Mouse (Mus musculus): ENCODE data around the gene Mlxip. TPM values are rescaled to one million over a fixed set of nuclear protein-coding genes. Genes with fewer than 3 reads are reported as not detected.

Mlxip gene
- polyA plus RNA-seq, 1 experiment from 2014 or later = 10.5 TPM

DNA sequence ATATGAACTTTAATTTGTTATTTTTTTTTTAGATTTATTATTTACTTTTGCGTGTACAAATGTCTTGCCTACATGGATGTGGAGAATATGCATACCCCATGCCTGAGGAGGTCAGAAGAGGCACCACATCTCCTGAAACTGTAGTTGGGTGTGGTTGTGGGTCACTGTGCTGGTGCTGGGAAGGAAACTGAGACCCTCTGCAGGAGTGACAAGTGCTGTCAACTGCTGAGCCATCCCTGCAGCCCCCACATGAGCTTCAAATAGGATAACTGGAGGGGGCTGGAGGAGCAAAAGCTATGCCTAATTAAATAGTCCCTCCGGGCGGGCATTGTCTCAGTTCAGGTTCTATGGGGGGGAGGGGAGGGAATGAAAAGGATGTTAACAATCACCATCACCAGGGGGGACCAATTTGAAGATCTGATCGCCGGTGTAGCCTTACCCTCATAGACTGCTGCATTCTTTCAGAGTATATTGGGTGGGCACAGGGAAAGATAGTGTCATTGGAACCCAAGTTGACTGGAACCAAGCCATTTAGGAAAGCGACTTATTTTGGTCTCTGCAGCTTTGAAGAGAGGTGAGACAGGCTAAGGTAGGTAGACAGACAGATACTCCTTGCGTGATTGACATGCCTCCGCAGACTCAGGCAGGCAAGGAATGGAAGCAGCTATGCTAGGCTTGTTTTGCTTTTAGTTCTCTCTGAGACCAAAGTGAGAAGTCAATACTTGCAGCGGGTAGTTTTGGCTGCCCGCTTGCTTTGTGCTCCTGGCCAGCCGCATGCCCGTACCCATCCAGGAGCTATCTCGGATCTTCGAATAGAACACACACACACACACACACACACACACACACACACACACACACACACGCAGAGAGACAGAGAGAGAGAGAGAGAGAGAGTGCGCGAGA is 3.8 kb upstream of the Mlxip start:
- DNase-seq (ENCODE audit: low spot score) = no peak
- H3K4me3 ChIP-seq (ENCODE audit: low read depth, low read length) = peak overlapping the region; percentile 28
- no peak overlapping the region for H3K9ac ChIP-seq (ENCODE audit: low read length)
- H3K9me3 ChIP-seq (ENCODE audit: control insufficient read depth, low read length) = no peaks in the 10 kb centered on the region
- H3K4me2 ChIP-seq (replicated peaks; ENCODE audit: low read depth) = peak overlapping the region; percentile 38
- H3K4me1 ChIP-seq (replicated peaks; ENCODE audit: control insufficient read depth, insufficient read depth) = 0 out of 2 replicates have a peak, but pooled peaks cover 2% of the 10 kb centered on the region
- no peaks in the 10 kb centered on the region for H3K27me3 ChIP-seq (ENCODE audit: control insufficient read depth, insufficient read depth, low read length)
- no peak overlapping the region for H3K27ac ChIP-seq (replicated peaks)
- no peak for TF ChIP-seq EP300 (optimal IDR thresholded peaks at IDR 0.05)
- no peak for TF ChIP-seq CTCF (IDR thresholded peaks at IDR 0.05; ENCODE audit: low read depth)
- H3K36me3 ChIP-seq (ENCODE audit: control insufficient read depth, insufficient read depth, low read length) = no peaks in the 10 kb centered on the region
- ATAC-seq (ENCODE audit: low FRiP score, low TSS enrichment) = no peak
- 10% methylated on average over 17 of the region's 17 CpGs for WGBS

DNA sequence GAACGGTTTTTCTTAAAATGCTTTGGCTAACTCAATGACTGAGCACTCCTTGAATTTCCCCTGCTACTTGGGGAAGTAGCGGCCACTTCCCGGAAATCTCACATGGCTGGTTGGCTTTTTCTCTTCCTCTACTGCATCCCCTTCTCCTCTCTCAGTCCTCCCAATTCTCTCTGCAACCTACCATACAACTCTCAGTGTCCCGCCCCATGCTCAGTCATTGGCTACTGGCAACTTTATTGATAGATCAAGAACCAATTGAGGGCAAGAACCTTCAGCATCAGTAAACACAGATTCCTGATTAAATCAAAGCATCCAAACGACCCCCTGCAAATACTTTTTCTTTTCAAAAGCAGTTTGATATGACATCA is 3.2 kb upstream of the Mlxip start:
- H3K27ac ChIP-seq (replicated peaks) = no peak overlapping the region
- H3K4me1 ChIP-seq (replicated peaks; ENCODE audit: control insufficient read depth, insufficient read depth) = 0 out of 2 replicates have a peak, but pooled peaks cover 2% of the 10 kb centered on the region
- no peak overlapping the region for H3K9ac ChIP-seq (ENCODE audit: low read length)
- H3K4me2 ChIP-seq (replicated peaks; ENCODE audit: low read depth) = peak overlapping the region; percentile 38
- no peak for ATAC-seq (ENCODE audit: low FRiP score, low TSS enrichment)
- 20% methylated on average over 5 of the region's 5 CpGs for WGBS
- no peaks in the 10 kb centered on the region for H3K36me3 ChIP-seq (ENCODE audit: control insufficient read depth, insufficient read depth, low read length)
- H3K9me3 ChIP-seq (ENCODE audit: control insufficient read depth, low read length) = no peaks in the 10 kb centered on the region
- DNase-seq (ENCODE audit: low spot score) = peak; percentile 42
- TF ChIP-seq CTCF (IDR thresholded peaks at IDR 0.05; ENCODE audit: low read depth) (no peak), EP300 (optimal IDR thresholded peaks at IDR 0.05) (no peak)
- H3K4me3 ChIP-seq (ENCODE audit: low read depth, low read length) = peak overlapping the region; percentile 28
- no peaks in the 10 kb centered on the region for H3K27me3 ChIP-seq (ENCODE audit: control insufficient read depth, insufficient read depth, low read length)

DNA sequence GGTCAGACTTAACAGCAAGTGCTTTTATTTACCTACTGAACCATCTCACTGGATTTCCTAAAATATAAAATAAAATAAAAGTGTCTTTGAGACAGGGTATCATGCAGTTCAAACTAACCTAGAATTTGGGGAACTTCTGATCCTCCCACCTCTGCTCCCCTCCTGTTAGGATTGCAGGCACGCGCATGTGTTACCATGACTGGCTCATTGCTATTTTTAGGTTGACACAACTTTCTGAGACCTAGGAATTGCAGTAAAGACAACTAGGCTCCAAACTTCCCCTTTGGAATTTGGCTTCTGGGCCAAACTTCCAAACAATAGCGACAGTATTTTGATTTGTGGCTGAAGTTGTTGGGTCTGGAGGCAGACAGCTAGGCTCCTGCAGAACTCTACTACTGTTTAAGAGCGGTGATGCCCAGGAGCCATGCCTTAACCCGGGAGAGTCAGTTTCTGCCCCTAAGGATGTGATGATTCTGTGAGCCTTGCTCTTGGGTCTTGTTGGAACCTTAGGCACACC is 754 bp upstream of the Mlxip start:
- Histone ChIP-seq H3K9me3 (ENCODE audit: control insufficient read depth, low read length) (no peaks in the 10 kb centered on the region), H3K4me2 (replicated peaks; ENCODE audit: low read depth) (peak overlapping the region; percentile 65), H3K4me3 (ENCODE audit: low read depth, low read length) (peak overlapping the region; percentile 99), H3K27ac (replicated peaks) (peak overlapping the region; percentile 80), H3K27me3 (ENCODE audit: control insufficient read depth, insufficient read depth, low read length) (no peaks in the 10 kb centered on the region), H3K36me3 (ENCODE audit: control insufficient read depth, insufficient read depth, low read length) (no peaks in the 10 kb centered on the region), H3K4me1 (replicated peaks; ENCODE audit: control insufficient read depth, insufficient read depth) (0 out of 2 replicates have a peak, but pooled peaks cover 2% of the 10 kb centered on the region), H3K9ac (ENCODE audit: low read length) (no peak overlapping the region; the same call in 1 of the 2 replicates)
- WGBS = 18% methylated on average over 5 of the region's 5 CpGs
- ATAC-seq (ENCODE audit: low FRiP score, low TSS enrichment) (no peak), DNase-seq (ENCODE audit: low spot score) (no peak)
- TF ChIP-seq EP300 (optimal IDR thresholded peaks at IDR 0.05) (no peak), CTCF (IDR thresholded peaks at IDR 0.05; ENCODE audit: low read depth) (no peak)

DNA sequence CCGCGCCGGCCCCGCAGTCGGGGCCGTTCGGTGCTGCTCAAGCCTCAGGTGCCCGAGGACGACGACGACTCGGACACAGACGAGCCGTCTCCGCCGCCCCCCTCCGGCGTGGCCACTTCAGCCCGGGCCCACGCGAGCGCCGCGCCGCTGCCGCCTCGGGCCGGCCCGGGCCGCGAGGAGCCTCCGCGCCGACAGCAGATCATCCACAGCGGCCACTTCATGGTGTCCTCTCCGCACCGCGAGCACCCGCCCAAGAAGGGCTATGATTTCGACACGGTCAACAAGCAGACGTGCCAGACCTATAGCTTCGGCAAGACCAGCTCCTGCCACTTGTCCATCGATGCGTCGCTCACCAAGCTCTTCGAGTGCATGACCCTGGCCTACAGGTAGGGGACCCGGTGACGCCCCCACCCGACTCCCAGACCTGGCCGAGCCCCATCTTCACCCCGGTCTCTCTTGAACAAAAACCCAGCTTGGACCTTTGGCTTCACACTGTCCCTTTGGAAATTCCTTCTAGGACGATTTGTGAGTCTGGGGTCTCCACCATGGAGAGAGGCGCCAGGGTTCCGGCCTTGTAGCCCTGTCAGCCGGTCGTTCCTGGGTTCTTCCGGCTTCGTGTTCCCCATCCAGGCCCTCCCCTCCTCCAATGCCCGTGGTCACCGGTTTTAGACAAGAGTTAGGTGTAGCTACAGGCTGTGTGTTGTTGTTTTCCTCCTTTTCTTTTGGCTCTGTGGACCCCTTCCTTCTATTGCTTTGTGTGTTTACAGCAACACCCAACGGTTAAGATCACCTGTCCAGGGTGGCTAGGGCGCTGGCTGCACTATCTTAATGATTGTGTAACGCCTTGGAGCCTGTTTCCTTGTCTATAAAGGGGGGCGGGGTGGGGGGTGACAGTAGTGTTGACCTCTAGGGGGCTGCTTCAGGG is 621 bp downstream of the Mlxip start:
- Histone ChIP-seq H3K9me3 (ENCODE audit: control insufficient read depth, low read length) (no peaks in the 10 kb centered on the region), H3K36me3 (ENCODE audit: control insufficient read depth, insufficient read depth, low read length) (no peaks in the 10 kb centered on the region), H3K4me2 (replicated peaks; ENCODE audit: low read depth) (peak overlapping the region; percentile 65), H3K9ac (ENCODE audit: low read length) (peak overlapping the region; percentile 95), H3K27me3 (ENCODE audit: control insufficient read depth, insufficient read depth, low read length) (no peaks in the 10 kb centered on the region), H3K27ac (replicated peaks) (peak overlapping the region; percentile 91), H3K4me1 (replicated peaks; ENCODE audit: control insufficient read depth, insufficient read depth) (0 out of 2 replicates have a peak, but pooled peaks cover 2% of the 10 kb centered on the region), H3K4me3 (ENCODE audit: low read depth, low read length) (peak overlapping the region; percentile 99)
- ATAC-seq (ENCODE audit: low FRiP score, low TSS enrichment) (peak; percentile 11), DNase-seq (ENCODE audit: low spot score) (peak; percentile 56)
- under 1% methylated on average over 61 of the region's 65 CpGs for WGBS
- TF ChIP-seq CTCF (IDR thresholded peaks at IDR 0.05; ENCODE audit: low read depth) = no peak
- no peak for TF ChIP-seq EP300 (optimal IDR thresholded peaks at IDR 0.05)

DNA sequence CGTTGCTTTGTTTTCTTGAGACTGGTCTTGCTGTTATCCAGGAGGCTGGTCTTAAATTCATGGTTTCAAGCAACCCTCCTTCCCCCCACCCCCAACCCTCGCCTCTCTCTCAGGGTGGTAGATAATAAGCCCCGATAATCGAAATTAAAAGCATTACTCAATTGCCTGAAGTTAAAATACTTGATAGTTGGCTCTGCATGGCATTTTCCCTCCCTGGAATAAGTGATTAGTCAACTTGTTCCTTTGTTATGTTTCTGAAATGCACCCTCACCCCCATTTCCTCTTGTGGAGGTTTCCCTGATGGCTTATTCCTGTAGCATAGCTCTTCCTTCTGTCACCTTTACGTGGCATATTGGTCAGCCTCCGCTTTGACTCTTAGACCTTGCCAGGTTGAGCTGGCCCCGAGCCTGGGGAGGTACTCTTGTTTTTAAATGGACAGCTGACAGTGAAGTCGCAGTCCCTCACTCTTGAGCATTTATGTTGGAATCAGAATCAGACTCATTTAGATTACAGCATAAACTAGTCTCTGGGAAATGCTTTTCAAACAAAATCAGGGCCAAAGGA is 2.4 kb downstream of the Mlxip start:
- ATAC-seq (ENCODE audit: low FRiP score, low TSS enrichment) (no peak), DNase-seq (ENCODE audit: low spot score) (no peak)
- peak overlapping the region; percentile 65 for H3K4me2 ChIP-seq (replicated peaks; ENCODE audit: low read depth)
- H3K27me3 ChIP-seq (ENCODE audit: control insufficient read depth, insufficient read depth, low read length) = no peaks in the 10 kb centered on the region
- H3K9ac ChIP-seq (ENCODE audit: low read length) = no peak overlapping the region
- H3K4me3 ChIP-seq (ENCODE audit: low read depth, low read length) = peak overlapping the region; percentile 99
- no peaks in the 10 kb centered on the region for H3K9me3 ChIP-seq (ENCODE audit: control insufficient read depth, low read length)
- TF ChIP-seq EP300 (optimal IDR thresholded peaks at IDR 0.05) (no peak), CTCF (IDR thresholded peaks at IDR 0.05; ENCODE audit: low read depth) (no peak)
- H3K4me1 ChIP-seq (replicated peaks; ENCODE audit: control insufficient read depth, insufficient read depth) = 0 out of 2 replicates have a peak, but pooled peaks cover 2% of the 10 kb centered on the region
- H3K27ac ChIP-seq (replicated peaks) = peak overlapping the region; percentile 25; the same call in 1 of the 2 replicates
- no peaks in the 10 kb centered on the region for H3K36me3 ChIP-seq (ENCODE audit: control insufficient read depth, insufficient read depth, low read length)
- 36% methylated on average over 8 of the region's 8 CpGs for WGBS

All from stomach, postnatal 0 days (tissue).